9 mouse cellular contexts compared by ENCODE assay signal in the genomic region with DNA sequence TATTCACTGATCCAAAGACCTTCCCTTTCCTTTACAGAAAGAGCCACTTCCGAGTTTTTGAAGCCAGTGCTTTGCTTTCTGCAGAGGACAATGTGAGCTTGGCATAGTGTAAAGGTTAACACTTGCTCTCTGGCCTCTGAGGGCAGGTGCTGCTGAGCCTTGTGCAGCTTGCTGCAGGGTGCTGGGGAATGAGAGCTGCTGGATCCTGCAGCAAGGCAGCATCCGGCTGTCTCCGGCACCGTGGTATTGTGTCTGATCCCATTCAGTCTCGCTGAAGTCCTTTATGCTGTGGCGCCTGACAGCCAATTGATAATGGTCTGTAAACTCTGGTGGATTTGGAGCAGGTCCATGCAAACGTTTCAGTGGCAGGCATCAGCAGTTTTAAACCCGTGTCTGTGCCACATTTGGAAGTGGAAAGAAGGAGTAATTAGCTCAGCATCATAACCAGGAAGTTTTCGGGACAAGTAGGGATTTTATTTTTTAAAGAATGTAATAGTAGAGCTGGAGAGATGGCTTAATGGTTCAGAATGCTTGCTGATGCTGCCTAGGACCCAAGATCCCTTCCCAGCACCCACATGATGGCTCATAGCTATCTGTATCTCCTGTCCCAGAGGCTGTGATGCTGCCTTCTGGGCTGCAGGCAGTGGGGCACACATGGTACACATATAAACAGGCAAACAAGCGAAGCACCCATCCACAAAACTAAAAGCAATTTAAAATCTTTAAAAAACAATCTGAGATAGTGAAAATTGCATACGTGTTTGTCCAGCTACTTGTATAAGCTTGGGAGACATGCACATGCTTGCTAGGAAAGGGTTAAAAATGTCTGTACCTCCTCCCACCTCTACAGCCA.
DNase-seq lines count a peak whose midpoint lies in the region; ATAC-seq lines count a peak whose summit lies in the region.
"Had no signal": no experiment of that assay in that cellular context is flagged by ENCODE, and none has a peak within 500 bp of the region (broad histone marks: within the 10 kb centered on the region; RNA-seq: fewer than 3 reads in every experiment).

No protein-coding gene starts in this region.

- peak; percentile 7 for DNase-seq in gastrocnemius, adult 18-20 months (ENCODE audit: low spot score)
- DNase-seq in gastrocnemius, postnatal 25 days, result no peak
- no peak for DNase-seq in embryonic facial prominence, embryonic 14.5 days (ENCODE audit: low spot score)
- peak; percentile 31 to 37 for DNase-seq in kidney, adult 8-10 months
- DNase-seq in midbrain, embryonic 11.5 days (ENCODE audit: low spot score, missing footprints), result peak; percentile 91
- DNase-seq in layer of hippocampus, adult 8-10 months (ENCODE audit: low spot score in 2 of 2), result no peak
- DNase-seq in gastrocnemius, postnatal 4 days (ENCODE audit: low spot score in 2 of 2), result no peak

- no peaks in the 10 kb centered on the region for H3K27me3 ChIP-seq in embryonic facial prominence, embryonic 14.5 days (replicated peaks; ENCODE audit: control insufficient read depth, insufficient read depth, low read length)
- no peaks in the 10 kb centered on the region; the same call in 1 of the 2 replicates for H3K27me3 ChIP-seq in midbrain, embryonic 11.5 days (ENCODE audit: control insufficient read depth, insufficient read depth, low read length)

- WGBS in embryonic facial prominence, embryonic 14.5 days, result 16% methylated on average over 11 of the region's 11 CpGs
- WGBS in midbrain, embryonic 11.5 days, result 7% methylated on average over 11 of the region's 11 CpGs

- peak overlapping the region; percentile 51 for H3K4me2 ChIP-seq in embryonic facial prominence, embryonic 14.5 days (ENCODE audit: low read depth, low read length)
- H3K4me2 ChIP-seq in midbrain, embryonic 11.5 days, result peak overlapping the region; percentile 35

- H3K9me3 ChIP-seq in embryonic facial prominence, embryonic 14.5 days (ENCODE audit: control insufficient read depth, low read length), result no peaks in the 10 kb centered on the region
- H3K9me3 ChIP-seq in midbrain, embryonic 11.5 days (ENCODE audit: control insufficient read depth, low read length), result no peaks in the 10 kb centered on the region

- no peaks in the 10 kb centered on the region for H3K36me3 ChIP-seq in embryonic facial prominence, embryonic 14.5 days (ENCODE audit: control insufficient read depth, insufficient read depth, low read length)
- no peaks in the 10 kb centered on the region for H3K36me3 ChIP-seq in midbrain, embryonic 11.5 days (ENCODE audit: control insufficient read depth, insufficient read depth, low read length)

- peaks cover 17% of the 10 kb centered on the region for H3K4me1 ChIP-seq in embryonic facial prominence, embryonic 14.5 days (ENCODE audit: control insufficient read depth, insufficient read depth, low read length)
- H3K4me1 ChIP-seq in midbrain, embryonic 11.5 days (ENCODE audit: control insufficient read depth, insufficient read depth, low read length), result peaks cover 28% of the 10 kb centered on the region

- H3K4me3 ChIP-seq in embryonic facial prominence, embryonic 14.5 days (ENCODE audit: low read depth, low read length), result peak overlapping the region; percentile 25; the same call in 1 of the 2 replicates
- no peak overlapping the region for H3K4me3 ChIP-seq in midbrain, embryonic 11.5 days (ENCODE audit: low read depth, low read length)
- H3K4me3 ChIP-seq: erythroblast, embryonic 14.5 days had no signal

- H3K9ac ChIP-seq in embryonic facial prominence, embryonic 14.5 days (ENCODE audit: low read depth, low read length), result 0 out of 2 replicates have a peak overlapping the region, but pooled peaks have one; percentile 5
- peak overlapping the region; percentile 13; the same call in 1 of the 2 replicates for H3K9ac ChIP-seq in midbrain, embryonic 11.5 days (ENCODE audit: low read length)

- no peak for ATAC-seq in embryonic facial prominence, embryonic 14.5 days (ENCODE audit: low read depth)
- peak; percentile 74 for ATAC-seq in midbrain, embryonic 11.5 days (ENCODE audit: low FRiP score)
- ATAC-seq in CD4-positive, CD25-positive, alpha-beta regulatory T cell, adult 4 months, result no peak

- peak overlapping the region; percentile 7 for H3K27ac ChIP-seq in embryonic facial prominence, embryonic 14.5 days (replicated peaks; ENCODE audit: low read depth, low read length)
- H3K27ac ChIP-seq in midbrain, embryonic 11.5 days (ENCODE audit: low read depth, low read length), result no peak overlapping the region

Comparison
In these comparisons a context has a peak if more than half of its experiments do, and no peak if none do; other contexts are left out.
1. DNase-seq: peak in gastrocnemius, adult 18-20 months (single experiment), kidney, adult 8-10 months (2 of 2) and midbrain, embryonic 11.5 days (single experiment); none in gastrocnemius, postnatal 25 days (single experiment), embryonic facial prominence, embryonic 14.5 days (single experiment), layer of hippocampus, adult 8-10 months (0 of 2) and gastrocnemius, postnatal 4 days (0 of 2).